Mouse (Mus musculus) lung, embryonic 16.5 days (tissue): ENCODE measurements around the gene Cdiptos. TPM values are rescaled to one million over a fixed set of nuclear protein-coding genes. Genes with fewer than 3 reads are reported as not detected.

Experiments used
- ATAC-seq: fragments of 200-750 bp; cut with Nextera tagmentation; 2 replicates; pipeline ENCODE4 v1.8.0; 2017; ENCODE audit warnings: low read depth, mild to moderate bottlenecking, moderate library complexity
- H3K27ac ChIP-seq: fragments of 300-500 bp; sonication (generic); 2 replicates; pipeline ENCODE4 v1.5.1; 2014; ENCODE audit warnings: mild to moderate bottlenecking, control low read depth, low read length
- H3K27me3 ChIP-seq: fragments of 300-500 bp; sonication (generic); 2 replicates; pipeline ENCODE4 v1.6.1; 2014; ENCODE audit warnings: low read depth, low read length, mixed read lengths; ENCODE audit not compliant: control insufficient read depth, insufficient read depth
- H3K36me3 ChIP-seq: fragments of 300-500 bp; sonication (generic); 2 replicates; pipeline ENCODE4 v1.6.1; 2014; ENCODE audit warnings: low read length; ENCODE audit not compliant: control insufficient read depth, insufficient read depth
- H3K4me1 ChIP-seq: fragments of 300-500 bp; sonication (generic); replicated peaks from 2 replicates; pipeline ENCODE4 v1.6.1; 2014; ENCODE audit warnings: low read length, mixed read lengths; ENCODE audit not compliant: control insufficient read depth, insufficient read depth
- H3K4me2 ChIP-seq: fragments of 300-500 bp; sonication (generic); 2 replicates; pipeline ENCODE4 v1.6.1; 2014; ENCODE audit warnings: low read depth, low read length, control low read depth
- H3K4me3 ChIP-seq: fragments of 300-500 bp; sonication (generic); 2 replicates; pipeline ENCODE4 v1.5.1; 2014; ENCODE audit warnings: mild to moderate bottlenecking, low read length, control low read depth
- H3K9ac ChIP-seq: fragments of 300-500 bp; sonication (generic); 2 replicates; pipeline ENCODE4 v1.6.1; 2014; ENCODE audit warnings: low read length, control low read depth
- H3K9me3 ChIP-seq: fragments of 300-500 bp; sonication (generic); 2 replicates; pipeline ENCODE4 v1.6.1; 2016; ENCODE audit warnings: low read length; ENCODE audit not compliant: control insufficient read depth
- WGBS: fragments of 180-500 bp; shearing (Covaris S2); extraction: QIAGEN DNeasy Blood & Tissue Kit; methylation state at CpG from one replicate; pipeline ENCODE4 v1.1.7; 2014; 5-methylcytosine and 5-hydroxymethylcytosine counted together
- polyA plus RNA-seq: library from polyadenylated mRNA; unstranded; fragments of >200 nt; fragmentation: Nextera tagmentation; extraction: Ambion mirVana; gene quantifications from 2 replicates; pipeline ENCODE4 v1.2.1, GENCODE M21; 2015

Gene Cdiptos
- polyA plus RNA-seq: 0.89 and 2.1 TPM in 2 replicates

- under 1% methylated on average over 55 of the region's 55 CpGs for WGBS
- Histone ChIP-seq H3K9ac (peak within 1 kb of the TSS; percentile 99), H3K4me3 (peak within 1 kb of the TSS; percentile 99), H3K9me3 (no peaks in the 10 kb centered on the region), H3K4me1 (peaks cover 7% of the 10 kb centered on the region), H3K36me3 (peaks cover 9% of the 10 kb centered on the region), H3K4me2 (peak within 1 kb of the TSS; percentile 68), H3K27me3 (no peaks in the 10 kb centered on the region), H3K27ac (peak within 1 kb of the TSS; percentile 98)
- ATAC-seq: peak; percentile 97
Measured at GRCm38 (mm10) chr7:126975950-126976866, at the start of gene Cdiptos. Gene Cdiptos, minus strand, starts transcription at chr7:126976098.

- ATAC-seq: peak; percentile 20
- Histone ChIP-seq H3K9ac (peak overlapping the region; percentile 99), H3K4me3 (peak overlapping the region; percentile 94), H3K9me3 (no peaks in the 10 kb centered on the region), H3K27ac (peak overlapping the region; percentile 99), H3K4me2 (peak overlapping the region; percentile 96), H3K27me3 (no peaks in the 10 kb centered on the region), H3K4me1 (peaks cover 49% of the 10 kb centered on the region), H3K36me3 (peaks cover 26% of the 10 kb centered on the region)
- under 1% methylated on average over 30 of the region's 30 CpGs for WGBS
Measured at GRCm38 (mm10) chr7:127024755-127025555, 49.1 kb upstream of the Cdiptos start.

GRCm38 (mm10) chr7:127023896-127024690, 48.2 kb upstream of the Cdiptos start:
- Histone ChIP-seq H3K4me2 (peak overlapping the region; percentile 96), H3K27me3 (no peaks in the 10 kb centered on the region)
- 10% methylated on average over 19 of the region's 19 CpGs for WGBS

GRCm38 (mm10) chr7:127023272-127023691, 47.4 kb upstream of the Cdiptos start:
- peaks cover 62% of the 10 kb centered on the region for H3K4me1 ChIP-seq
- no peaks in the 10 kb centered on the region for H3K27me3 ChIP-seq
- H3K9me3 ChIP-seq: no peaks in the 10 kb centered on the region
- ATAC-seq: no peak
- H3K4me3 ChIP-seq: peak overlapping the region; percentile 94
- peak overlapping the region; percentile 99 for H3K9ac ChIP-seq
- peaks cover 22% of the 10 kb centered on the region for H3K36me3 ChIP-seq
- WGBS: 73% methylated on average over 13 of the region's 13 CpGs
- H3K27ac ChIP-seq: 0 out of 2 replicates have a peak overlapping the region, but pooled peaks have one; percentile 27
- peak overlapping the region; percentile 96 for H3K4me2 ChIP-seq

More at GRCm38 (mm10) chr7:127023896-127024690, 48.2 kb upstream of the Cdiptos start:
- peaks cover 55% of the 10 kb centered on the region for H3K4me1 ChIP-seq
- no peak for ATAC-seq
- H3K27ac ChIP-seq: peak overlapping the region; percentile 99
- peaks cover 23% of the 10 kb centered on the region for H3K36me3 ChIP-seq
- peak overlapping the region; percentile 94 for H3K4me3 ChIP-seq
- H3K9me3 ChIP-seq: no peaks in the 10 kb centered on the region
- H3K9ac ChIP-seq: peak overlapping the region; percentile 99

- 73% methylated on average over 7 of the region's 7 CpGs for WGBS
- no peak overlapping the region for H3K27ac ChIP-seq
- H3K9me3 ChIP-seq: no peaks in the 10 kb centered on the region
- peaks cover 62% of the 10 kb centered on the region for H3K4me1 ChIP-seq
- peak overlapping the region; percentile 99 for H3K9ac ChIP-seq
- H3K36me3 ChIP-seq: peaks cover 22% of the 10 kb centered on the region
- peak overlapping the region; percentile 94; the same call in 1 of the 2 replicates for H3K4me3 ChIP-seq
- H3K4me2 ChIP-seq: peak overlapping the region; percentile 96
- no peak for ATAC-seq
- H3K27me3 ChIP-seq: no peaks in the 10 kb centered on the region
Measured at GRCm38 (mm10) chr7:127022528-127023271, 46.8 kb upstream of the Cdiptos start.

- H3K4me1 ChIP-seq: peaks cover 62% of the 10 kb centered on the region
- peak overlapping the region; percentile 70 for H3K9ac ChIP-seq
- peak overlapping the region; percentile 34 for H3K27ac ChIP-seq
- peak overlapping the region; percentile 56 for H3K4me3 ChIP-seq
- no peak for ATAC-seq
- H3K36me3 ChIP-seq: peaks cover 22% of the 10 kb centered on the region
- no peaks in the 10 kb centered on the region for H3K27me3 ChIP-seq
- peak overlapping the region; percentile 85 for H3K4me2 ChIP-seq
- WGBS: 42% methylated on average over 5 of the region's 5 CpGs
- H3K9me3 ChIP-seq: no peaks in the 10 kb centered on the region
Measured at GRCm38 (mm10) chr7:127021563-127022527, 45.9 kb upstream of the Cdiptos start.

- 1% methylated on average over 34 of the region's 37 CpGs for WGBS
- H3K4me3 ChIP-seq: peak within 1 kb of the TSS; percentile 56
- no peaks in the 10 kb centered on the region for H3K27me3 ChIP-seq
- H3K4me1 ChIP-seq: peaks cover 63% of the 10 kb centered on the region
- peak within 1 kb of the TSS; percentile 70 for H3K9ac ChIP-seq
- peak within 1 kb of the TSS; percentile 85 for H3K4me2 ChIP-seq
- peaks cover 22% of the 10 kb centered on the region for H3K36me3 ChIP-seq
- H3K27ac ChIP-seq: peak within 1 kb of the TSS; percentile 34
- H3K9me3 ChIP-seq: no peaks in the 10 kb centered on the region
- ATAC-seq: peak; percentile 31
Measured at GRCm38 (mm10) chr7:127020901-127021562, 45.1 kb upstream of the Cdiptos start, which contains the start of the genes Gm42742 and Prrt2. Gene Gm42742, minus strand, starts transcription at chr7:127021097. Gene Prrt2, minus strand, starts transcription at chr7:127021211.
